Mouse (Mus musculus) myocyte (in vitro differentiated cells): ENCODE measurements around the gene Tbx6. TPM values are rescaled to one million over a fixed set of nuclear protein-coding genes. Genes with fewer than 3 reads are reported as not detected.
A peak's percentile ranks its signal among the peaks of the same experiment; 100 is the strongest.

Experiments used
- H3K27me3 ChIP-seq: one replicate; pipeline ENCODE4 v1.6.1; 2011; ENCODE audit not compliant: control insufficient read depth, insufficient read depth, insufficient read length
- H3K36me3 ChIP-seq: one replicate; pipeline ENCODE4 v1.6.1; 2011; ENCODE audit not compliant: control insufficient read depth, insufficient read depth
- H3K4me2 ChIP-seq: one replicate; pipeline ENCODE4 v1.6.1; 2011; ENCODE audit warnings: low read depth, control low read depth
- H3K4me3 ChIP-seq: one replicate; pipeline ENCODE4 v1.5.1; 2011; ENCODE audit warnings: mild to moderate bottlenecking, control low read depth, moderate library complexity
- H3K79me2 ChIP-seq: one replicate; pipeline ENCODE4 v1.6.1; 2011; ENCODE audit not compliant: control insufficient read depth, insufficient read depth
- H3ac ChIP-seq: one replicate; pipeline ENCODE4 v1.6.1; 2011; ENCODE audit not compliant: control insufficient read depth, insufficient read length
- CEBPB ChIP-seq: IDR thresholded peaks from 2 replicates; pipeline ENCODE4 v1.6.1; 2011; ENCODE audit warnings: mild to moderate bottlenecking, moderate library complexity; ENCODE audit not compliant: poor library complexity, insufficient read depth, severe bottlenecking
- E2F4 ChIP-seq: IDR thresholded peaks from one replicate; pipeline ENCODE4 v1.6.1; 2011; ENCODE audit warnings: mild to moderate bottlenecking, control low read depth, moderate library complexity; ENCODE audit not compliant: insufficient read depth
- MAX ChIP-seq: IDR thresholded peaks from one replicate; pipeline ENCODE4 v1.6.1; 2011; ENCODE audit warnings: low read depth, mild to moderate bottlenecking, control low read depth
- MYOD1 ChIP-seq, 3 experiments: IDR thresholded peaks; one replicate each; pipeline ENCODE4 v1.6.1; 2011; ENCODE audit warnings: control low read depth in 2 of 3, low read depth in 2 of 3, mild to moderate bottlenecking in 2 of 3, moderate library complexity in 1 of 3; ENCODE audit not compliant: insufficient read length in 2 of 3, control insufficient read depth in 1 of 3
- MYOG ChIP-seq, 3 experiments: IDR thresholded peaks; one replicate each; pipeline ENCODE4 v1.6.1; 2011; ENCODE audit warnings: control low read depth in 2 of 3, low read depth in 2 of 3, mild to moderate bottlenecking in 2 of 3; ENCODE audit not compliant: insufficient read length in 2 of 3, control insufficient read depth in 1 of 3, insufficient read depth in 1 of 3
- POLR2A ChIP-seq: IDR thresholded peaks from one replicate; pipeline ENCODE4 v1.6.1; 2011; ENCODE audit warnings: low read depth, mild to moderate bottlenecking, control low read depth, moderate library complexity; ENCODE audit not compliant: insufficient read length
- POLR2AphosphoS2 ChIP-seq: IDR thresholded peaks from one replicate; pipeline ENCODE4 v1.6.1; 2011; ENCODE audit warnings: low read depth, control low read depth; ENCODE audit not compliant: insufficient read length
- REST ChIP-seq: IDR thresholded peaks from one replicate; pipeline ENCODE4 v1.6.1; 2011; ENCODE audit warnings: mild to moderate bottlenecking, control low read depth, moderate library complexity; ENCODE audit not compliant: insufficient read depth, insufficient read length
- SRF ChIP-seq: IDR thresholded peaks from one replicate; pipeline ENCODE4 v1.6.1; 2011; ENCODE audit warnings: low read depth; ENCODE audit not compliant: control insufficient read depth, insufficient read length
- TCF12 ChIP-seq: IDR thresholded peaks from one replicate; pipeline ENCODE4 v1.6.1; 2011; ENCODE audit warnings: mild to moderate bottlenecking, control low read depth; ENCODE audit not compliant: poor library complexity, insufficient read depth, severe bottlenecking
- TCF3 ChIP-seq: IDR thresholded peaks from one replicate; pipeline ENCODE4 v1.6.1; 2011; ENCODE audit warnings: low read depth, control low read depth; ENCODE audit not compliant: insufficient read length
- USF1 ChIP-seq: IDR thresholded peaks from one replicate; pipeline ENCODE4 v1.6.1; 2011; ENCODE audit warnings: low read depth, mild to moderate bottlenecking, control low read depth, moderate library complexity
- polyA plus RNA-seq: library from polyadenylated mRNA; unstranded; fragments of >200 nt; fragmentation: generic; extraction: Trizol; gene quantifications from one replicate; pipeline ENCODE4 v1.2.1, GENCODE M21; 2012; ENCODE audit warnings: missing spikeins

Tbx6 gene
- polyA plus RNA-seq, 1 experiment = 0.23 TPM

DNA sequence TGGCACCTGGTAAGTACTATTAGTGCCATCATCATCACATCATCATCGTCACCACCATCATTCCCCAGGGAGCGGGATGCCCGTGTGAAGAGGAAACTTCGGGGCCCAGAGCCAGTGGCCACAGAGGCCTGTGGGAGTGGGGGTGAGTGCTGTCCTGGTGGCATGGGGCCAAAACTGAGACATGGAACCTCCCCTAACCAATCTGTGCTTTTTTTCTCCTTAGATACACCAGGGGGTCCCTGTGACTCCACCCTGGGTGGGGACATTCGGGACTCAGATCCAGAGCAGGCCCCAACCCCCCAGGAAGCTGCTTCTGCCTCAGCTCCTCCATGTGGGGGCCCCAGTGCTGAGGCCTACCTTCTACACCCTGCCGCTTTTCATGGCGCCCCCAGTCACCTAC is 3.2 kb downstream of the Tbx6 start:
- Histone ChIP-seq H3K27me3 (no peaks in the 10 kb centered on the region), H3K4me3 (no peak overlapping the region), H3K79me2 (peaks cover 5% of the 10 kb centered on the region), H3ac (no peak overlapping the region), H3K36me3 (peaks cover 12% of the 10 kb centered on the region), H3K4me2 (no peak overlapping the region)
- peak; percentile 31 for TF ChIP-seq POLR2AphosphoS2
- no peak for TF ChIP-seq MYOD1 (IDR thresholded peaks at IDR 0.05; ENCODE audit: control insufficient read depth in 1 of 3, insufficient read length in 2 of 3, low read depth in 2 of 3)
- no peak for TF ChIP-seq POLR2A

- H3K36me3 ChIP-seq = peaks cover 16% of the 10 kb centered on the region
- no peak overlapping the region for H3K4me3 ChIP-seq
- H3K79me2 ChIP-seq = peaks cover 11% of the 10 kb centered on the region
- no peak overlapping the region for H3K4me2 ChIP-seq
- no peak overlapping the region for H3ac ChIP-seq
- H3K27me3 ChIP-seq = no peaks in the 10 kb centered on the region
- TF ChIP-seq MYOD1 (IDR thresholded peaks at IDR 0.05; ENCODE audit: control insufficient read depth in 1 of 3, insufficient read length in 2 of 3, low read depth in 2 of 3) = no peak
- no peak for TF ChIP-seq TCF12
- TF ChIP-seq POLR2AphosphoS2 = no peak
- TF ChIP-seq REST = no peak
- TF ChIP-seq MYOG (IDR thresholded peaks at IDR 0.05; ENCODE audit: control insufficient read depth in 1 of 3, insufficient read depth in 1 of 3, insufficient read length in 2 of 3, low read depth in 2 of 3) = no peak
- TF ChIP-seq E2F4 = no peak
- TF ChIP-seq SRF = no peak
- no peak for TF ChIP-seq CEBPB
- no peak for TF ChIP-seq POLR2A
- no peak for TF ChIP-seq MAX
- no peak for TF ChIP-seq TCF3
- no peak for TF ChIP-seq USF1
These were observed 3.8 kb downstream of the Tbx6 start for GRCm38 (mm10) chr7:126785056-126785455.

DNA sequence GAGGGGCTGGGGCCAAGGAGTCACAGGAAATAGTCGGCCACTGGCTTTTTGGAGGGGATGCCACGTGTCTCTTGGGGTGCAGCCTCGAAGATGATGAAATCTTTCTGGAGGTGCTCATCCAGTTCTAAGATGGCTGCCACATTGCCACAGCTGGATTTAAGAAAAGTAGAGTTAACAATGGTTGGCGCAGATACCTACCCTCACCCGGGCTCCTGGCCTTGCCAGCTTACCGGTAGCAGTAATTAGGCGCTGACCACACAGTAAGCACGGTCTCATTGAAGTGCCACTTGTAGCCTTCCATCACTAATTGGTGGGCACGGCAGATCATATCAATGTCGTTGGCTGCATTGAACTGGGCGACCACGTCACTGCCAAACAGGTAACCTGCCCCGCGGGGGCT is 4.9 kb downstream of the Tbx6 start:
- H3K36me3 ChIP-seq = peaks cover 16% of the 10 kb centered on the region
- H3K4me2 ChIP-seq = no peak overlapping the region
- no peak overlapping the region for H3K4me3 ChIP-seq
- TF ChIP-seq E2F4 = no peak
- TF ChIP-seq CEBPB = no peak
- TF ChIP-seq SRF = no peak
- H3K27me3 ChIP-seq = no peaks in the 10 kb centered on the region
- H3K79me2 ChIP-seq = peaks cover 21% of the 10 kb centered on the region
- no peak overlapping the region for H3ac ChIP-seq

DNA sequence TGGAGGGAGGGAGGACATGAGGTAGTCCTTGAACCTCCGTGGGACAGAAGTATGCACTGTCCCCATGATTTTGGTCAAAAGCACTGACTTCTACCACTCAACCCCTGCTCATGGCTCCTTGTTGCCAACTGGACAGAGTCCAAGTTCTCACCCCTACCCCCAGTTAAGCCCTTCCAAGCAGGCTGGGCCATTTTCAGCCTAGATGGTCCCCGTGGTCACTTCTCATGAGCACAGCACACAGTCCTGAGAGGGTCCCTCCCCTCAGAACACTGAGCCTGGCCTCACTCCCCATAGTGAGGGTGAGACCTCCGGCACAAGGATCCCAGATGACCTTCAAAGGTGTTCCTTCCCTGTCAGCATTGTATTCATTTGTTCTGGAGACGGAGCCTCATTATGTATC is 7.9 kb downstream of the Tbx6 start:
- Histone ChIP-seq H3K4me3 (no peak overlapping the region), H3K36me3 (peaks cover 19% of the 10 kb centered on the region), H3K4me2 (no peak overlapping the region), H3K27me3 (no peaks in the 10 kb centered on the region), H3ac (no peak overlapping the region), H3K79me2 (peaks cover 29% of the 10 kb centered on the region)
- TF ChIP-seq E2F4 (no peak), TCF12 (no peak), TCF3 (no peak), CEBPB (no peak), MYOD1 (IDR thresholded peaks at IDR 0.05; ENCODE audit: control insufficient read depth in 1 of 3, insufficient read length in 2 of 3, low read depth in 2 of 3) (no peak), POLR2AphosphoS2 (no peak), SRF (no peak), REST (no peak), MYOG (IDR thresholded peaks at IDR 0.05; ENCODE audit: control insufficient read depth in 1 of 3, insufficient read depth in 1 of 3, insufficient read length in 2 of 3, low read depth in 2 of 3) (no peak), USF1 (no peak), POLR2A (no peak)

- Histone ChIP-seq H3K27me3 (no peaks in the 10 kb centered on the region), H3K4me3 (peak within 1 kb of the TSS; percentile 65), H3K36me3 (peaks cover 44% of the 10 kb centered on the region), H3K4me2 (peak within 1 kb of the TSS; percentile 96), H3ac (peak within 1 kb of the TSS; percentile 88), H3K79me2 (peaks cover 38% of the 10 kb centered on the region)
- TF ChIP-seq POLR2AphosphoS2 (peak; percentile 99), USF1 (no peak), POLR2A (peak; percentile 80), MYOG (IDR thresholded peaks at IDR 0.05; ENCODE audit: control insufficient read depth in 1 of 3, insufficient read depth in 1 of 3, insufficient read length in 2 of 3, low read depth in 2 of 3) (peak in 1 of 3 experiments; percentile 3)
These were observed 10.8 kb downstream of the Tbx6 start, which contains the start of gene Ppp4c for GRCm38 (mm10) chr7:126791851-126792720. Ppp4c (minus strand) TSS chr7:126792496.
